ENCODE assay signal across 7 mouse cellular contexts in the genomic region with DNA sequence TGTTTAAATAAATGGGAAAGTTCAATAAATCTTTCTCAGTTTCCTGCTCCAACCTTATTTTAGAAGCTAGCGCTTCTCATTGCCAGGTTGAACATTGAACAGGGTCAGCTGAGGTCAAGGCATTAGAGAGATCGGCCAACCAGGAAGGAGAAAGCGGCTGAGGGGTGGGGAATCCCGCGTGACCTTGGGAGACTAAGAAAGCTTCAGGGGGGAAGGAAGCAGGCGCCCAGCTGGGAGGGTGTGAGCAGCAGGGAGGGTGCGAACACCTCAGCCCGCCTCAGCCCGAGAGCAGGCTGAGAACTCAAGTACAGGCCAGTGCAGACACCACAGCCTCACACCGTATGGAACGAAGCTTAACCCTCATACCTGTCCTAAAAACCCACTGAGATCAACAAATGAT. TPM values are rescaled to one million over a fixed set of nuclear protein-coding genes. Genes with fewer than 3 reads are reported as not detected.
A peak's percentile ranks its signal among the peaks of the same experiment; 100 is the strongest.
DNase-seq lines count a peak whose midpoint lies in the region; ATAC-seq lines count a peak whose summit lies in the region.

No protein-coding gene starts in this region.

- 56% methylated on average over 11 of the region's 11 CpGs for WGBS in hindbrain, embryonic 13.5 days
- 60% methylated on average over 11 of the region's 11 CpGs for WGBS in forebrain, embryonic 13.5 days

- DNase-seq in adrenal gland, adult 2 months = peak; percentile 82
- peak; percentile 61 for DNase-seq in heart, adult 8-10 months (ENCODE audit: low spot score)
- DNase-seq in kidney, postnatal 10 days = peak; percentile 84
- peak; percentile 50 to 55 for DNase-seq in natural killer cell, adult 2 months (ENCODE audit: low spot score in 2 of 2)
- no peak for DNase-seq in urinary bladder, postnatal 14 days (ENCODE audit: low spot score)

- no peaks in the 10 kb centered on the region for H3K9me3 ChIP-seq in hindbrain, embryonic 13.5 days
- no peaks in the 10 kb centered on the region for H3K9me3 ChIP-seq in forebrain, embryonic 13.5 days (replicated peaks)

- no peaks in the 10 kb centered on the region for H3K27me3 ChIP-seq in hindbrain, embryonic 13.5 days
- no peaks in the 10 kb centered on the region for H3K27me3 ChIP-seq in forebrain, embryonic 13.5 days

- H3K9ac ChIP-seq in hindbrain, embryonic 13.5 days = no peak overlapping the region
- no peak overlapping the region for H3K9ac ChIP-seq in forebrain, embryonic 13.5 days

- no peak overlapping the region for H3K4me2 ChIP-seq in hindbrain, embryonic 13.5 days
- no peak overlapping the region for H3K4me2 ChIP-seq in forebrain, embryonic 13.5 days

- H3K4me3 ChIP-seq in hindbrain, embryonic 13.5 days = no peak overlapping the region
- no peak overlapping the region for H3K4me3 ChIP-seq in forebrain, embryonic 13.5 days

- peaks cover 15% of the 10 kb centered on the region; the same call in 1 of the 2 replicates for H3K4me1 ChIP-seq in hindbrain, embryonic 13.5 days (replicated peaks)
- peaks cover 11% of the 10 kb centered on the region for H3K4me1 ChIP-seq in forebrain, embryonic 13.5 days

- ATAC-seq in hindbrain, embryonic 13.5 days (ENCODE audit: low FRiP score) = no peak
- no peak for ATAC-seq in forebrain, embryonic 13.5 days

- H3K27ac ChIP-seq in hindbrain, embryonic 13.5 days = no peak overlapping the region
- H3K27ac ChIP-seq in forebrain, embryonic 13.5 days = no peak overlapping the region

- H3K36me3 ChIP-seq in hindbrain, embryonic 13.5 days = peaks cover 18% of the 10 kb centered on the region
- peaks cover 11% of the 10 kb centered on the region for H3K36me3 ChIP-seq in forebrain, embryonic 13.5 days (ENCODE audit: poor library complexity, severe bottlenecking)

RNA-seq across cellular contexts. Expression of a gene that starts 22.8 kb away (rescaled TPM):
- 10 to 100 TPM; 27.4 to 34.2 TPM for total RNA-seq in adrenal gland, adult 2 months (2021)
- polyA plus RNA-seq in adrenal gland, adult 2 months (2012; rRNA removed) = 2.9 and 3.2 TPM in 2 replicates
- 10 to 100 TPM; 14.7 to 18.7 (median 18.0) TPM for total RNA-seq in heart, adult 8-10 months (2022)
- 14.6 and 15.2 TPM in 2 replicates for polyA plus RNA-seq in hindbrain, embryonic 13.5 days (2015; fragmentation: Nextera tagmentation; extraction: Ambion mirVana)
- polyA plus RNA-seq in forebrain, embryonic 13.5 days (2015; fragmentation: Nextera tagmentation; extraction: Ambion mirVana) = 11.0 and 13.5 TPM in 2 replicates
